Mouse (Mus musculus) cortical plate, adult 2 months (tissue): Measurements from ENCODE around the gene Capns2. TPM values are rescaled to one million over a fixed set of nuclear protein-coding genes. Genes with fewer than 3 reads are reported as not detected.
A peak's percentile ranks its signal among the peaks of the same experiment; 100 is the strongest.

Experiments used
- H3K27ac ChIP-seq: fragments of 200-500 bp; 2 replicates; pipeline ENCODE4 v1.5.1; 2012; ENCODE audit warnings: low read length, control low read depth, inconsistent platforms; ENCODE audit not compliant: insufficient read depth
- H3K4me1 ChIP-seq: fragments of 200-500 bp; 2 replicates; pipeline ENCODE4 v1.6.1; 2011; ENCODE audit warnings: low read length; ENCODE audit not compliant: control insufficient read depth, insufficient read depth
- H3K4me3 ChIP-seq: fragments of 200-500 bp; 2 replicates; pipeline ENCODE4 v1.5.1; 2011; ENCODE audit warnings: mild to moderate bottlenecking, low read length, control low read depth; ENCODE audit not compliant: insufficient read depth
- CTCF ChIP-seq: fragments of 200-500 bp; IDR thresholded peaks from 2 replicates; pipeline ENCODE4 v1.5.1; 2011; ENCODE audit warnings: mild to moderate bottlenecking, control low read depth, low read length; ENCODE audit not compliant: insufficient read depth; ENCODE audit errors: extremely low read depth
- POLR2A ChIP-seq: fragments of 200-500 bp; IDR thresholded peaks from 2 replicates; pipeline ENCODE4 v1.6.1; 2011; ENCODE audit warnings: mild to moderate bottlenecking, low read length, control low read depth; ENCODE audit not compliant: insufficient read depth; ENCODE audit errors: extremely low read depth
- polyA plus RNA-seq: library from polyadenylated mRNA; depleted of rRNA; stranded (reverse); fragments of >200 nt; gene quantifications from 2 replicates; pipeline ENCODE4 v1.2.3, GENCODE M21; 2012; rRNA removed

The Capns2 gene
- polyA plus RNA-seq: 0.78 and 1.2 TPM in 2 replicates

DNA sequence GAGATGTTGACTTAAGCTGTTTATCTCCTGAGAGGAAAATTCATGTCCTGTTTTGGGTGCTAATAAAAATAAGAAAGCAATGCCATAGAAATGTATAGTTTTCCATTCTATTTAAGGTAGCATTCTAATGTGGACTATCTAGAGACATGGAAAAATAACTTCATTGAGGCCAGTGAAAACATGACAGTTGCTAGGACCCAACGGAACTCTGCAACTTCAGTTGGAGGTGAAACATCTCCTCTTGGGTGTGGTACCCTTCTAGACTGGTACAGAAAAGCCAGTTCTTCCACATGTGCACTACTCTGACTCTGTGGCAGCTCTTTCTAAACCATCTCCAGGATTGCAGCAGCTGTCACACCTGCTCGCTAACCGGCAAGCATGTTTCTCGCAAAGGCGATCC is at the start of gene Capns2:
Gene Capns2 (plus strand): TSS at position 301 of the 400 bp plus-strand sequence.
- Histone ChIP-seq H3K4me3 (no peak within 1 kb of the TSS), H3K4me1 (no peaks in the 10 kb centered on the region)
- TF ChIP-seq CTCF (no peak), POLR2A (no peak)

DNA sequence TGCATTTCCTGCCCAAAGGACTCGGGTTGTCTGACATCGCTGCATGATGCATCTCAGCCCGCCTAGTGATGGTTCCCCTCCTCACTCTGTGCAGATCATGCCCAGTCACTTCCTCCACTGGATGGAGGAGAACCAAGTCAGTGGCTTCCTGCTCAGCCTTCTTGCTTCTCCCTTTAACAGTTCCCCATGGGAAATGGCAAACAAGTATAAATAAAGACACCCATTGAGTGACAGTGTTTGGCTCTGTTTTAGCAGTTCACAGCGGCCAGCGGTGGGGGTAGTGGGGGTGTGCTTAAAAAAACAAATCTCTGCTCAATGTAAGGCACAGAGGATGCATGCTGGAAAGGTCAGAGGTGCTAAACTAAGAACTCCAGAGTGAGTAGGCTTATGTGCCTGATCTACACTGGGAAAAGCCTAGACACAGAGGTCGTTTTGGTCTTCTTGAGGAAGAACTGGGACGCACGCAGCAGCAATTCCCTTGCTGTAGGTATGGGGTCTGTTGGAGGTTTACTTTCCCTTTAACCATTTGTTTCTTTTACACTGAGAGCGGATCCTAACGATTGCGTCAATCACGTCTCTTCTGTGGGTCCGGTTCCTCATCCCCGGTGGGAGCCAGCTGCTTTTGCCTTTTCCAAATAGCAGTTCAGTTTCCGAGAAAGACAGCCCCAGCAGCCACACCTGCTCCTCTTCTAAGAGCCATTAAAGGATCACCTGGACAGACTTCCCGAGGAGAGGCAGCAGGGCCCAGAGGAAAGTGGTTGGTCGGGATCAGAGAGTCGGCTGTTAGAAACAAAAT is 47.8 kb upstream of the Capns2 start:
- TF ChIP-seq POLR2A (no peak), CTCF (no peak)
- no peak overlapping the region for H3K4me3 ChIP-seq
- no peaks in the 10 kb centered on the region for H3K4me1 ChIP-seq
- H3K27ac ChIP-seq: no peak overlapping the region

More for the DNA sequence above, at the start of gene Capns2:
- no peak within 1 kb of the TSS for H3K27ac ChIP-seq

DNA sequence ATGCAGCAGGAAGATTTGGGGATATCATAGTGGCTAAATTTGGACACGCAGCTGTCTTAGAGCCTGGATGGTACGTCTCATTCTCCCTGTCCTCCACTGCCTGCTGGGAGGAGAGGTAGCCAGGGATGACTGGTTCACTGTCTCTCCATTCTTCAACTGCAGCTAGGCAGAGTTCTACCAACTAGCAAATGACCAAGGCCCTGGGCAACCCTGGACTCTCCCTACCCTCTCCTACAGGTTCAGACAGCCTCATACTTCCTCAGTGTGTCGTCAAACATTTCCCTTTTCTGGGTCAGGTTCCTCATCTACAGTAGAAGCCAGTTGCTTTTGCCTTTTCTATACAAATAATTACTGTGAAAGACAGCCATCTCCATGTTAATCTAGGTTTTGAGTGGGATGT is 46.5 kb upstream of the Capns2 start:
- H3K4me1 ChIP-seq: no peaks in the 10 kb centered on the region
- peak overlapping the region; percentile 81; the same call in 1 of the 2 replicates for H3K4me3 ChIP-seq
- peak overlapping the region; percentile 63 for H3K27ac ChIP-seq
- no peak for TF ChIP-seq CTCF
- TF ChIP-seq POLR2A: no peak

DNA sequence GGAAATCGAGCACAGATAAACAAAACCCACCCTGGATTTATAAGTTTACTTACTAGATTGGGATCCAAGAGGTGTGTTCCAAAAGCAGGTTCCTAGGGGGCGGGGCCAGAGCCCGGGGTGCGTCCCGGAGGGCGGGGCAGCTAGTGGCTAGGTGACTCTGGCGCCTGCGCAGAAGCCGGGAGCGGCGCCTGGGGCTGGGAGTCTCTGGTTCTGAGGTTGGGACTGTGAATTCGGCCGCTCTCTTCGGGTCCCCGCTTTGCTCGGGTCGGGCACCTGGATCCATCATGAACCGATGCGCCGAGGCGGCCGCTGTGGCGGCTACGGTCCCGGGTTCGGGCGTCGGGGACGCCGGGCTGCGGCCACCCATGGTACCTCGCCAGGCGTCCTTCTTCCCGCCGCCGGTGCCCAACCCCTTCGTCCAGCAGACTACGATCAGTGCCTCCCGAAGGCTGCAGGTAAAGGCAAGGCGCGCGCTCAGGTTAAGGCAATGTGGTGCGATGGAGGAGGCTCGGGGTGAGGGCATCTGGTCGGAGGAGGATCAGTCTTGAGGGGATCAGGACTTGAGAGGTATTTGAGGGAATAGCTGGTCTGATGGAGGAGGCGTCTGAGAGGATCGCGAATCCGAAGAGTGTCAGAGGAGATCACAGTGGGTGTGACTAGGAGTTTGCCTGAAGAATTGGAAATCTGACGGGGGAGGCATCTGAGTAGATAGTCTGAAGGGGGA is 45.9 kb upstream of the Capns2 start, which contains the start of gene Lpcat2:
Gene Lpcat2 (plus strand): TSS at position 169 of the 724 bp plus-strand sequence.
- TF ChIP-seq CTCF (no peak), POLR2A (0 out of 2 replicates have a peak, but pooled peaks have one; percentile 38)
- Histone ChIP-seq H3K27ac (peak within 1 kb of the TSS; percentile 63), H3K4me3 (peak within 1 kb of the TSS; percentile 81), H3K4me1 (no peaks in the 10 kb centered on the region)

DNA sequence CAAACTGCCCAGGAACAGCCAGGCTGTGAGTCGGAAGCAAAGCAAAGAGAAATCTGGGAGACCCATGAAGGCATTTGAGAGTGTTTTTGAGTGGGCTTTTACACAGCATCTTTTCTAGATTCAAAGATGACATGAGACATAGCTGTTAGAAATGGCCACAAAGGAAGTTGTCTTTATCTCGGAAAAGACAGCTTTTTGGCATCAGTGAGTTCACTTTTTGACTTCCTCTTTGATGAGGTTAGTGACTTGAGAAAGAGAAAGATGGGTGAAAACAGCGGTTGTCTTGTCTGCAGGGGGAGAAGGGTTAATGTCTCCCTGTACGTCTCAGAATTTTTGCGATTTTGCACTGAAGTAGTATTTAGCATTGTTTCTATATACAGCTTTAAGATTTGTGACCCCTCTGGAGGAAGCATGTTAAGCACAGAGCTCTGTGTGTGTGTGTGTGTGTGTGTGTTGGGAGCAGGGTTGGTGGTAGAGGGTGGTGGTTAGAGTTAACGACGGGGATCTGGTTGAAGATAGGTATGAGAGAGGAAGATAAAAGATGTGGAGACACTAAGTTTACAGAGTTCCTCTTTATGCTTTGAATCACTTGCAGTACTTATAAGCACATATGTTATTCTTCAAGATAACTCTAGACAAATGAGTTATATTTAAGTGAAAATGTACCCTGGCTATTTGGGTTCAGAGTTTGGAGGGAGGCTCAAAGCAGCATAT is 44.8 kb upstream of the Capns2 start:
- Histone ChIP-seq H3K27ac (no peak overlapping the region), H3K4me3 (peak overlapping the region; percentile 81), H3K4me1 (no peaks in the 10 kb centered on the region)
- TF ChIP-seq CTCF (no peak), POLR2A (no peak)

DNA sequence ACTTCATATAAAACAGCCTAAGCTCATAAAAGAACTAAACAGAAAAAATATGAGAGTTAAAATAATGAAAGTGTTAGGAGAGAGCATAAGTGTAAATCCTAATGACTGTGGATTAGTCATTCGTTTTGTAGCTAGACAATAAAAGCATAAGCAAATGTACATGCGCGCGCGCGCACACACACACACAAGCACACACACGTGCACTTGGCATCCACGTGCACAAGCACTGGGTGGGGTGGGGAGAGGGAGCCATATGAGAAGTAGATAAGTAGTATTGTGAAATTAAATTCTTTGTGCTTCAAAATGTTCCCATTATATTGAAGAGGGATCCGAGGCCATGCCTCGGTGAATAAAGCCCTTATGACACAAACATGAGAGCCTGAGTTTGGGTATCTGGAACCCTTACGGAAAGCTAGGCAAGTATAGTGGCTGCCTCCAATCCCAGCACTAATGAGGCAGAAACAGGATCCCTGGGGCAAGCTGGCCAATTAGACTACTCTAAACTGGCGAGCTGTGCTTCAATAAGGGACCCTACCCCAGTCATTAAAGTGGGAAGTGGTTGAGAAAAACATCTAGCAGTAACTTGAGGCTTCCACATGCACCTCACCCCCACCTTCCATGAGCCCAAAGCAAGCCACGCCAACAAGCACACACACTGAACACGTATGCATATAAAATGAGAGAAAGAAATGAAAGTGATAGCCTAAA is 42.6 kb upstream of the Capns2 start:
- TF ChIP-seq POLR2A: no peak
- no peak for TF ChIP-seq CTCF
- Histone ChIP-seq H3K27ac (no peak overlapping the region), H3K4me1 (no peaks in the 10 kb centered on the region), H3K4me3 (no peak overlapping the region)

DNA sequence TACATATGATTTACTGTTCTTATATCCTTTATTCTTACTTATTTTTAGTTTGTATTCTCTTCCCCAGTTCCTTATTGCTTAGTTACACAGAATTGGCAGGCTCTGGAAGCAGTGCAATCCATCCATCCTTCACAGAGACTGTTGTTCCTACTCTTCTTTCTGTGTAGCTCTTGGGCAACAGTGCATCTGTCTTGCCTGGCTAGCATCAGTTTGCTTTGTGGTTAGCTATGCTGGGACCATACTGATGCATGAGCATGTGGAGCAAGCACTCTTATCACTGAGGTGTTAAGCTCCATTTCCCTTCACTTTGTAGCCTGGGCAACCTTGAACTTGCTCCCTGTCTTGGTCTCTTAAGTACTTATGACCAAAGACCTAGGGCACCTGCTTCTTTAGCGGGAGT is 39.2 kb upstream of the Capns2 start:
- Histone ChIP-seq H3K4me1 (no peaks in the 10 kb centered on the region; the same call in 1 of the 2 replicates), H3K27ac (no peak overlapping the region), H3K4me3 (no peak overlapping the region)
- TF ChIP-seq CTCF (no peak), POLR2A (no peak)

DNA sequence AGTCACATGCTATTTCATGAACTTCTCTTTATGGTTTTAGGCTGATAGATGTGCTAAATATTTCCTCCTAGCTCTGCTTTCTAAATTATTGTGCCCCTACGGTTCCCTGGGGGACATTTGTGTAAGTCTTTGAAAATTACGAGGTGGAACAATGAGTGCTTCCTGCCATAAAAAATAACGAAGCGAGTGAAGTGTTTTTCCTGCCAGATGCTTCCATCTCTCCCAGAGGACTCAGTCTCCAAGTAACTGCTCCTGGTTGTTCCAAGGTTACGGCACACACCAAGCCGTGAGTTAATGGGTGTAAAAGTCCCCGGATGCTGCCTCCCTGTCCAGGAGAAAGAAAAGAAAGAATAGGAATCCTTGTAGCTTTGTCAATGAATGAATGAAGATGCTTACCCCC is 30.9 kb upstream of the Capns2 start:
- no peak overlapping the region for H3K27ac ChIP-seq
- H3K4me1 ChIP-seq: no peaks in the 10 kb centered on the region; the same call in 1 of the 2 replicates
- no peak overlapping the region for H3K4me3 ChIP-seq
- TF ChIP-seq CTCF (no peak), POLR2A (no peak)

DNA sequence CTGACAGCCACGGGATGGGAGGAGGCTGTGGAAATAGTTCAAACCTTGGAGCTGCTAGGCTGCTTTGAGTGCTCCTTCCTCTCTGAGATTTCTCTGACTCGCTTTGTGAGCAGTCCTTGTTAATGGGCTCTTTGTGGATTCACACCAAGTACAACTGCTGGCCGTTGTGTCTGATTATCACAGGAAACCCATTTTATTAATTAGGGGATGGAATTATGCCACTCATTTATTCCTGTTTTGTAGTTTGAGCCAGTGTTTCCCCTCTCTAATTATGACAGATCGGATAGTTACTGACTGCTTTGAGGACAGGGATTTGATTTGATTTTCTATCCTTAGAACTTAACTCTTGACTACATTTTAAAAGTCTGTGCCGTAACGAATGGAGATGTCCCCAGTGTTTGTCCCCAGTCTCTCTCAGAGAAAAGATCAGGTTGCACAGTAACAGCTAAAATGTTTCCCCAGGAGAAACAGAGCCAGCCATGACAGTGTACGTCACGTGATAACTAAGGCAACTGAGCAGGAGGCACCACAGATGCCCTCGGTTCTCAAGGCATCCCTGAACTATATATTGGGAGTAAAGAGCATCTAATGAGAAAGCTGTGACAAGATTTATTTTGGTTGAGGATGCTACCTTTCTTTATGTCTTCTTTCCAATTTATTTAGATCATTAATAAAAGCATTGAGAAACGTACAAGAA is 29.0 kb upstream of the Capns2 start:
- Histone ChIP-seq H3K27ac (no peak overlapping the region), H3K4me3 (no peak overlapping the region), H3K4me1 (no peaks in the 10 kb centered on the region)
- TF ChIP-seq CTCF: no peak
- TF ChIP-seq POLR2A: no peak
